Comparison of ENCODE assay signal across 14 mouse cellular contexts in the genomic region with DNA sequence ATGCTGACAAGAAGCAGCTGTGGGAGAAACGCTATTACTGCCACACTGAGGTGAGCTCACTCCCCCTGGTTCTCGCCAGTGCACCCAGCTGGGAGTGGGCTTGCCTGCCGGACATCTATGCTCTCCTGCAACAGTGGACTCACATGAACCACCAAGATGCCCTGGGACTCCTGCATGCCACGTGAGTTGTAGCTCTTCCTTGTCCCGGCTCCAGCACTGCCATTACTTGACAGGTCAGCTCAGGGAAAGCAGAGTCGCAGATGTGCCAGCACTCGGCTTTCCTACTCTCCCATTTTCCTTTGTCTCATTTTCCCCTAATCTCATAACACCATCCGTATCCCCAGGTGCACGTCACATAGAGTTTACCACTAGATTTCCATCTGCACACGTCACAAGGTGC.
"Had no signal": no experiment of that assay in that cellular context is flagged by ENCODE, and none has a peak within 500 bp of the region (broad histone marks: within the 10 kb centered on the region; RNA-seq: fewer than 3 reads in every experiment).

No protein-coding gene starts in this region.

- ATAC-seq: intestine, embryonic 15.5 days; intestine, postnatal 0 days had no signal

- H3K4me3 ChIP-seq: heart, embryonic 13.5 days; heart, embryonic 15.5 days; intestine, embryonic 15.5 days; layer of hippocampus, adult 2 months; left cerebral cortex, adult 2 months; limb, embryonic 10.5 days; limb, embryonic 12.5 days; liver, embryonic 13.5 days; liver, embryonic 15.5 days had no signal

- H3K27me3 ChIP-seq: heart, embryonic 13.5 days; heart, embryonic 15.5 days; intestine, embryonic 15.5 days; limb, embryonic 12.5 days; liver, embryonic 13.5 days; liver, embryonic 15.5 days had no signal

- H3K36me3 ChIP-seq: intestine, embryonic 15.5 days; liver, embryonic 13.5 days; liver, embryonic 15.5 days had no signal

- H3K9me3 ChIP-seq: heart, embryonic 13.5 days; heart, embryonic 15.5 days; intestine, embryonic 15.5 days; limb, embryonic 10.5 days; limb, embryonic 12.5 days; liver, embryonic 13.5 days; liver, embryonic 15.5 days had no signal

- H3K4me2 ChIP-seq: heart, embryonic 11.5 days; heart, embryonic 13.5 days; heart, embryonic 15.5 days; hindbrain, embryonic 14.5 days; intestine, embryonic 15.5 days; limb, embryonic 12.5 days; liver, embryonic 11.5 days; liver, embryonic 13.5 days; liver, embryonic 15.5 days had no signal

- H3K27ac ChIP-seq: hindbrain, embryonic 14.5 days; intestine, embryonic 15.5 days; layer of hippocampus, adult 2 months; left cerebral cortex, adult 2 months; limb, embryonic 10.5 days; limb, embryonic 12.5 days; liver, embryonic 13.5 days; liver, embryonic 15.5 days had no signal

- H3K9ac ChIP-seq: heart, embryonic 15.5 days; hindbrain, embryonic 14.5 days; intestine, embryonic 15.5 days; limb, embryonic 12.5 days; liver, embryonic 13.5 days; liver, embryonic 15.5 days; liver, postnatal 0 days had no signal
